Mouse (Mus musculus) thymus, adult 2 months (tissue): Measurements from ENCODE around the gene Galnt12.

Experiments
- CTCF ChIP-seq: fragments of 200-500 bp; IDR thresholded peaks from 2 replicates; pipeline ENCODE4 v1.5.1; 2012; ENCODE audit warnings: mild to moderate bottlenecking, control low read depth, low read length, moderate library complexity, borderline replicate concordance; ENCODE audit not compliant: control insufficient read depth, poor library complexity, insufficient read depth; ENCODE audit errors: extremely low read depth
- POLR2A ChIP-seq: fragments of 200-500 bp; IDR thresholded peaks from 2 replicates; pipeline ENCODE4 v1.6.1; 2012; ENCODE audit warnings: mild to moderate bottlenecking, low read length, control low read depth, moderate library complexity; ENCODE audit not compliant: control insufficient read depth, poor library complexity, insufficient read depth; ENCODE audit errors: extremely low read depth

DNA sequence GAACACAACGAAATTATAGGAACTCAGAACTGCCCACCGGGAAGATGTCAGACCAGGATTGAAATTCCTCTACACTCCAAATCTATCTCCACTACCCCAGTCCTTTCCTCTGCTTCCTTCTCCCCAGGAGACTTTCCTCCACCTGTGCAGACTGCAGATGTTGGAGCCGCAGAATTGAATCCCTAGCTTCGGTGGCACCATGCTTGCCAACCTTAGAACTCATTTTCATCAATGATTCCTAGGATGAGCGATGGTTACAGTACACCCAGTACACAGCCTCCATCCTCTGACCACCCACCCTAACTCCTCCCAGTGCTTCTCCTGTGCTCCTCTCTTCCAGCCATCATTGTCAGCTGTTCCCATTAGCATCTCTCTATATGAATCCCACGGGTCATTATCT is 53.6 kb downstream of the Galnt12 start:
- TF ChIP-seq POLR2A (no peak), CTCF (no peak)
